Mouse (Mus musculus) c-Kit-positive CD71-positive TER-119-negative erythroid progenitor cells, embryonic 14.5 days (primary cell): Measurements from ENCODE around the gene Prr5l.
"Not testable (repeated sequence)": the region's sequence is repeated elsewhere in the genome, so short reads cannot be mapped to it uniquely, and the experiment has no call there.

Experiments
- DNase-seq: peaks from one replicate; pipeline ENCODE4 v3.0.0-alpha.2; 2013; ENCODE audit warnings: low read depth

Gene Prr5l

GRCm38 (mm10) chr2:101762405-101762804 is 120.4 kb downstream of the Prr5l start:
- no peak for DNase-seq

DNA sequence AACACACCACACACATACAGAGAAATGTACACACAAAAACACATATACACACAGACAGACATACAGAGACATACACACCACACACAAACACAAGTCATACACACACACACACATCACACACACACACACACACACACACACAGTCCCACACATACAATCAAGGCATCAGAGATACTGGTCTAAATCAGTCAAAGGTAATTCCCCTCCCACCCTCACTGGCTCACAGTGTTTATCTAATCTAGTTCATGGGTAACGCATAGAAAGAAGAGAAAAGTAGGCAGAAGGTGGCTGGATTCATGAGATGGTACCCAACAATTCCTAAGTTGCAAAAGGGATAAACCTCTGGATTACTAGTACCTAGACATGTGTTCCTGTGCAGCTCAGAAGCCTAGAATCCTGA is 120.9 kb downstream of the Prr5l start:
- no peak for DNase-seq

GRCm38 (mm10) chr2:101759523-101760277 is 123.1 kb downstream of the Prr5l start:
- DNase-seq: no peak

GRCm38 (mm10) chr2:101757806-101758205 is 125.0 kb downstream of the Prr5l start:
- DNase-seq: no peak

- DNase-seq: no peak
Measured at GRCm38 (mm10) chr2:101756069-101756753, 126.6 kb downstream of the Prr5l start.

- no peak for DNase-seq
Measured at GRCm38 (mm10) chr2:101754939-101755555, 127.8 kb downstream of the Prr5l start.

GRCm38 (mm10) chr2:101754428-101754827 is 128.4 kb downstream of the Prr5l start:
- DNase-seq: no peak

GRCm38 (mm10) chr2:101752979-101753378 is 129.8 kb downstream of the Prr5l start:
- DNase-seq: no peak

- DNase-seq: no peak
Measured at GRCm38 (mm10) chr2:101752402-101752801, 130.4 kb downstream of the Prr5l start.

DNA sequence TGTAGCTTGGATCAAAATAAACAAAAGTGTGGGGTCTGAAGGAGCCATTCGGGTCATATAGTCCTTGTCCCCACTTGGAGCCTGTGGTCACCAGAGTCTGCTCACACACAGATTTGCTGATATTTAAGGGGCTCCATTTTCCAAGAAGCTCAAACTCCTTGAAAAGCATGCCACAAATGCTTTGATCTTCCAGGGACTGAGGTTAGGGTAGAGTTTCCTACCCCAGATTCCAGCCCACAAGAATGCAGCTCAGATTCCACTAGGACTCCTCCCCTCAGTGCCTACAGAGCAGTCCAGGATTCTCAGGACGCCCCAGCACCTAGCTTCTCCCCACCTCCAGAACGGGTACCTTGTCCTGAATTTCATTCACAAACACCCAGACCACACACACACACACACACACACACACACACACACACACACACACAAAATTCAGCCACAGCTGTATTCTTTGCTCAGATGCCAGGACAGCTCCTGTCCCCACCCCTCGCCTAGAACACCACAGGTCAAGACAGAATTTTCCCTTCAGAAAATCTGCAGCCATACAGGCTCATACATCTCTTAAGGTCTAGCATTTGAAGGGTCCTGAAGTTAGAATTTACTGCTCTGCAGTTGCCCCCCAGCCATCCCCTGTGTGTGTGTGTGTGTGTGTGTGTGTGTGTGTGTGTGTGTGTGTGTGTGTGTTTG is 131.4 kb downstream of the Prr5l start:
- DNase-seq: no peak

DNA sequence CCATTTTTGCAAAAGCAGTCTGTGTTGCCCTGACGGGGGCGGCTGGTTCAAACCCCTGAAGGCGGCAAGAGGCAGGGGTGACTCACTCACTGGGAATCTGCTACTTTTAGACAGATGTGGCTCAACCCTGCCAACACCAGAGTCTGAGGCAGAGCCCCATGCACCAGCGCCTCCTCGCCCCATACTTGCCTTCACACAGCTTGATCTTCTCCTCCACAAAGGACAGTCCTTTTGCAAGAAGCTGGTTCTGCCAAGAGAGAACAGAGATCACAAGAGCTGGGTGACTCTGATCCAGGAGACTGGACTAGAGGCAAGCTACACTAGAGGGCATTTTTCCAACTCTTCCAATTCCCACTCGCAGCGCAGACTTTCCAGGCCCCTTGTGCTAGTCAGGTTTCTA is 136.3 kb downstream of the Prr5l start:
- no peak for DNase-seq

- not testable (repeated sequence) for DNase-seq
Measured at GRCm38 (mm10) chr2:101745656-101746055, 137.2 kb downstream of the Prr5l start.

GRCm38 (mm10) chr2:101742072-101742860 is 140.6 kb downstream of the Prr5l start:
- DNase-seq: no peak

DNA sequence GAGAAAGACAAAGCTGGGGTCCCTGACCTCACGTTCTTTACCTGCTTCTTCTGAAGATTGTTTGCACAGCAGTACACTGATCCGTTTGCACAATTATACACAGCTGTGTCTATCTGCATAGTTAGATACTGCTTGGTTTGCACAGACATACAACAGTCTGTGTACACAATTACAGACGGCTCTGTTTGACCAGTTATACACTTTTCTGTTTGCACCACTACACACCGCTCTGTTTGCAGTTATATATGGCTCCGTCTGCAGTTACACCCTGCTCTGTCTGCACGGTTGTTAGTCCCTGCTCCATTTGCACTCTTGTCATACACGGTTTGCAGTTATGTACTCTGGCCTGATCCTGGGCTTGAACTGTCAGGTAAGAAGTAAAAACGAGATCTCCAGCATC is 141.2 kb downstream of the Prr5l start:
- no peak for DNase-seq

DNA sequence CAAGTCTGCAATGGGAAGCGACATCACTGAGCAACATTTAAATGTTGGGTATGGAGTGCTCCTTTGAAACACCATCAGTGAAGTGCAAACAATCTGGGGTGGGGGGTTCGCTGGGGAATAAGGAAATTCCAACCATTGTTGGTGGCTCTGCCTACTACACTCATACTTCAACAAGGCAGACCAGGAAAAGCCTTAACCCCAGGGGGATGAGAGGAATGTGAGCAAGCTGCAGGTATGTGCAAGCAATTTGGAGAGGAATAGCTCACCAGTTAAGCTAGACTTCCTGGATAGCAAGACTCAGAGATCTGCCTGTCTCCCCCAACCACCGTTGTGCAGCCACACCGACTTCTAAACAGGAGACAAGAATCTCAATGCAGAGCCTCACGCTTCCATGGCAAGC is 142.9 kb downstream of the Prr5l start:
- DNase-seq: no peak

GRCm38 (mm10) chr2:101733564-101733963 is 149.3 kb downstream of the Prr5l start:
- no peak for DNase-seq

DNA sequence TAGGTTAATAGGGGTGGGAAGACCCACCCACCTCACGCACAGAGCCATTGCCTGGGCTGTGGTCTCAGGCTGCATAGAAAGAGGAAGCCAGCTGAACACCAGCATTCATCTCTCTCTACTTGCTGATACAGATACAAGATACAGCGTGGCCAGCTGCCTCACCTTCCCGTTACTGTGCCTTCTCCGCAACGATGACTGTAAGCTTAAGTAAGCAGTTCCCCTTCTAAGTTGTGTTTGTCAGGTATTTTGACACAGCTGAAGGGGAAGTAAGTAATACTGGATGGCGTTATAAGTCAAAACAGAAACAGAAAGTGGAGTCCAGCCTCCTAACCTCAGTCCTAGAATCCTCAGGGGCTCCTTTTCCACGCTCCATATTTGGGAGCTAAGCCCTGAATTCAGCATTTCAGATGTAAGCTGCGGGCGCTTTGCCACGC is 150.0 kb downstream of the Prr5l start:
- DNase-seq: peak; percentile 3

- DNase-seq: no peak
Measured at GRCm38 (mm10) chr2:101730972-101731371, 151.9 kb downstream of the Prr5l start.

DNA sequence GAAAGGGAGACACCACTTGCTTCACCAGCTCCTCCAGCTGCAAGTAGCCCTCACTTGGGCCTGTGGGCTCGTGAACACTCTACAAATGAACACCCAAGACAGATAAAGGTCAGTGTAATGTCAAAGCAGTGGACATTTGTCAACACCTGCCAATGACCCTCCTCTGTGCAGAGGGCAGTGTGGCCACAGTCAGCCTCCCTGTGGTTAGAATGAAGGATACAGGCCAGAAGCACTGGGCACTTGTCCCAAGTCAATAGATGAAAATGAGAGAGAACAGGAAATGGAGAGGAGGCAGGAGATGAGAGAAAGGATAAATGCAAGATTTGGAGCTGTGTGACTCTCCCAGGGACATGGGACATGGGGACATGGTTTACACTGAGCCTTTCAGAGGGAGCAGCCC is 153.4 kb downstream of the Prr5l start:
- no peak for DNase-seq

DNA sequence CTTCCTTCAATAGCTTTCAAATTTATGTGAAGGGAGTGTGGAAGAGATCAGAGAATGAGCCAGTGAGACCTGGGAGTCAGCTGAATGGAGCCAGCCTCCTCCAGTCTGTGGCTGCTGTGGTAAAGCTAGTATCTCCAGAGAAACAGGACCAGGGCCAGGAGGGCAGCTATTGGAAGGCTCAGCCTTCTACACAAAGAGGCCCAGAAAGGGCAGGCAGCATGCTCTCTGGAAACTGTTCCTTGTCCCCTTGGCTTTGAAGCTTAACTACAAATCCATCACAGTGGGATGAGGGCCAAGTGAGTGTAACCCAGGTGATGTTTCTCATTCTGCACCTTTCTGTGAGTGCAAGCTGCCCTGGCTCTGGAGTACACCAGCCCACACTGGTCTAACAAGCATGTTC is 155.0 kb downstream of the Prr5l start:
- no peak for DNase-seq

DNA sequence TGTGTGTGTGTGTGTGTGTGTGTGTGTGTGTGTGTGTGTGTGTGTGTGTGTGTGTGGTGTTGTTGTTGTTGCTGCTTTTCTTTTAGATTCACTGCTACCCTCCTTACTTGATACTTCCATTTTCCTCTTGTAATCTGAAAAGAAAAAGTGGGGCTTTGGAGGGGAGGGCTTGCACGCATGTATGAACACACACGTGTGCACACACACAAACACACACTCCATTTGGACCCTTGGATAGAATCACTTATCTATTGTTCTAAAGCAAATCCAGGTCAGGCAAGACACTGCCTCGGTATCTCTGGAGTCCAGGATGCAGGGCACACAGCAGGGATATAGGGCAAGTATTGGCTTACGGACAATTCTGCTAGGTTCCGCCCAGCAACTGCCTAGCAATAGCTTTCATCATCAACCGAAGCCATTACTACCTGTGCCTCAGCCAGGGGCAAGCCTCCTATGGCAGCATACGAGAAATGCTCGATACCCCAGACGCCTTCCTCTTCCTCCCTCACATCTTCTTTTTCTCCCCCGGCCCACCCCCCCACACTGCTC is 159.4 kb downstream of the Prr5l start:
- no peak for DNase-seq
